Mouse (Mus musculus) CD4-positive helper T cell, adult 2 months (primary cell): ENCODE data around the gene Prickle3.
"Not testable (repeated sequence)": the region's sequence is repeated elsewhere in the genome, so short reads cannot be mapped to it uniquely, and the experiment has no call there.

Experiments
- DNase-seq: peaks from one replicate; pipeline ENCODE4 v3.0.0-alpha.2; 2012; ENCODE audit warnings: low read depth, missing footprints, low spot score

Prickle3 gene

GRCm38 (mm10) chrX:7670921-7671623 is 14.0 kb downstream of the Prickle3 start, which contains the start of gene Plp2:
Gene Plp2 (minus strand): TSS chrX:7671390.
- peak; percentile 62 for DNase-seq

GRCm38 (mm10) chrX:7672739-7673138 is 15.7 kb downstream of the Prickle3 start:
- DNase-seq, result no peak

DNA sequence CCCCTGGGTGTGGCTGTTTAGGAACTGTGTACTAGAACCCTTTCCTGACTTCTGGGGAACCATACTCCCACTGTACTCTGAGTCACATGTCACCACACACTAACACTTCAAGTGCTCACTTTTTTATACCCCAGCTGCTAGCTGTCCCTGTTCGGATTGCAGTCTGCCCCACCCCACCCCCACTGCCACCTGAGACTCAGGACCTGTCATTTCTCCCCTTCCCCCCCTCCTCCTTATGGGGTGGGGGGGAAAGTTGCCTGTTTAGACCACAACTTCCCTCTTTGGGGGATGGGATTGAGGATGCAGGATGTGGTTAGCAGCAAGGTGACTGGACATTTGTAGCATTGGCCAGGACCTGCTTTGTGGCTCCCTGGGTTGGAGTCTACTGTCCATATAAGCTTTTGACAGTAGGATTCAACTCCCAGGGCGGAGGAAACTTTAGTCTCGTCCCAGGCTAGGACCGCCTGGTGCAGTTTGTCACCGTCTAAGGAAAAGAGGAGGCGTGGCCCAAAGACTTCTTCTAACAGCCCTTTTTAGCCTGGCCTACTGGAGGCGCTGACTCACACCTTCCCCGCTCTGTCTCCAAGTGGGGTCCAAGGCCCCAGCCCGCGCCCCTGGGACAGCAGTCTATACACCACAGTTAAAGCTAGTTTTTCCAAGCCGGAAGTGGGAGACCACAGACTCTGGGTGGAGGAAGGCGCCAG is 16.7 kb downstream of the Prickle3 start:
- peak; percentile 48 for DNase-seq

DNA sequence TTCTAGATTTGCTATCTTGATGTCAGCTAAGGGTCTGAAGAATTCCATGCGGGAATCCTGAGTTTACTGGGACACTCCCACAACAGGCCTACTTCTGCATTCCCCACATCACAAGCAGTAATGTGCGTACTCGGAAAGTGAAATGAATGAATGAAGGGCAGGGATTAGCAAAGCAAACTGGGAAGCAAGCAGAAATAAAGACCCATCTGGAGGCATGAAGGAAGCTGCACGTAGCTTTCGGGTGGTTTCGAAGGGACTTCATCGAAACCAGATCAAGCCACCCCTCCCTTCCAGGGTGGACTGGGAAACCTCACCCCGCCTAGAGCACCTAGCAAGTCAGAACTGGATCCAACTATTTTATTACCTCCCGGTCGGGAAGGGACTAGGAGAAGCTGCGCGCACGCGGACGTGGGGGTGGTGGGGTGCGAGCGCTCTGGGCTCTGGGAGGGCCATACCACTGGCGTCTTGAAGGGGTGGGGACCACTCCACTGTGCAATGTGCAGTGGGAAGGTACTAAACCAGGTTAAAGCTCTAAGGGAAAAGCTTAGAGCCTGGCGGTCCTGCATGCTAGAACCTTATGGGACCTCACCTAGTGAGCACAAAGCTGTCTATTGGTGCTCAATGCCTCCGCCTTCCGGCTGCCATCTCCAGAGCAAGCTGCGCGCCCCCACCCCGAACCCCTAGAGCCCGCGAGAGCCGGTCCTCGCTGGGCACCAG is 17.4 kb downstream of the Prickle3 start:
- DNase-seq, result peak; percentile 30

DNA sequence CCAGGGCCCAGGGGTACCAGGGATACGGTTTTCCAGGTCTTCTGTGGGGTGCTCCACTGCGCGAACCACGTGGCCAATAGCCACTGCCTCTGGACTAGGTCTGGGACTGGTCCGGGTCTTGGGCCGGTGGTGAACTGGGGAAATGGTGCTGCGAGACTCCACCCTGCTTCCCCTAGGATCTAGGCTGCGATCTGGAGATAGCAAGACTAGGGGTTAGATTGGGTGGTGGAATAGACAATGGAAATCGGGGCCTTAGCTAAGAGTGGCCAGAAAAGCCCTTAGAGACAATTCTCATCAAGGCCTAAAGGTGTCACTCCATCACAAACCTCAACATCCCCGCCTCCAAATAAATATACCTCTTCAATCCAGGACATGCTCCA is 17.9 kb downstream of the Prickle3 start:
- no peak for DNase-seq

DNA sequence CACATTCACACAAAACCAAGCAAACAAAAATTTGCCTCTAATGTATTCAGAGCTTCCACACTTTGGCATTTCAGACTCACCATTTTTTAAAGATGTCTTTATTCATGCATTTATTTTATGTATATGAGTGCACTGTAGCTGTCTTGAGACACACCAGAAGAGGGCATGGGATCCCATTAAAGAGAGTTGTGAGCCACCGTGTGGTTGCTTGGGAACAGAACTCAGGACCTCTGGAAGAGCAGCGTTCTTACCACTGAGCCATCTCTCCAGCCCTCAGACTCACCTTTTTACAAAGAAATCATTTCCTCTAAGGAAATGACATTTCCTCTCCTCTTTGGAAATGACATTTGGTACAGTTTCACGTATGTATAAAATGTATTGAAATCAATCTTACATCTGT is 21.9 kb downstream of the Prickle3 start:
- DNase-seq, result no peak

DNA sequence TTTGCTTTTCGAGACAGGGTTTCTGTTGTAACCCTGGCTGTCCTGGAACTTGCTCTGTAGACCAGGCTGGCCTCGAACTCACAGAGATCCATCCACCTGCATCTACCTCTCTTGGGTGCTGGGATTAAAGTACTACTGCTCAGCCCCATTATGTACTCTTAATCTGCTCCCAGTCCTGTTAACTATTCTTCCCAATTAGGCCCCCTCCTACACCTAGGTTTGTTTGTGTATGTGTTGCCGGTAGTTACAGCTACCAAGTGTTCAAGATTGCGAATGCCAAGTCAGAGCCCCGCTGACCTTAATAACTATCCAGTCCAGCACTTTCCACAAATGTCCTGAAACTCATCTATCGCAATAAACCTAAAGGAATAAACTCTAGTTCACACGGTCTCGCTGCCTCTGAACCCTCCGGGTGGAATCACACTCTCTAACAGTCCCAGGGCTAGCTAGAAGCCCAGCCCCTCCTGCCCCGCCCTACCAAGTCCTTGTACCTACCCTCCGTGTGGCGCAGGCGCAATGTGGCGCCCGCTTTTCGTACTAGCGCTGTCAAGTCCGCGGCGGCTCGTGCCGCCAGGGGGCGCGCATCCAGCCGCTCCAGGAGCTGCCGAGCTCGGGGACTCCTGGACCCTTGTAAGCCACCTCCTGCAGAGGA is 22.5 kb downstream of the Prickle3 start:
- peak; percentile 92 for DNase-seq

GRCm38 (mm10) chrX:7680057-7680412 is 23.0 kb downstream of the Prickle3 start:
- DNase-seq, result no peak

DNA sequence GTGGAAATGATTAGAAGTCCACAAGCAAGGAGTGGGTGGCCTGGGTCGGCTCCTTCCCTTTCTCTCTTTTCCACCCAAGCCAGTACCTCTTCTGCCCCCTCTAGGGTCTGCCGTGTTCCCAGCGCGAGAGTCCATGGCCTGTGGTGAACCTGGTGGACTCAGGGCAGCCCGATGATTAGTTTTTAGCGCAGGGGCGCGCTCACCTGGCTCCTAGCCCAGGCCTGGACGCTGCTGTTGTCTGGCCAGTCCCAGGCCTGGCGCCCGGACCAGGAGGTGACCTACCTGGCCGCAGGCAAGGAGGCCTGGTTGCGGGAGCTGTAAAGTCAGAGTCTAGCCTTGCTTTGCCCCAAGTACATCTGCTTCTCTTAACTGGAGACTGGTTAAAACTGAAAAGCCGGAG is 23.8 kb downstream of the Prickle3 start, which contains the start of gene Magix:
Magix (minus strand) TSS at position 388 of the 400 bp plus-strand sequence.
- DNase-seq, result no peak

DNA sequence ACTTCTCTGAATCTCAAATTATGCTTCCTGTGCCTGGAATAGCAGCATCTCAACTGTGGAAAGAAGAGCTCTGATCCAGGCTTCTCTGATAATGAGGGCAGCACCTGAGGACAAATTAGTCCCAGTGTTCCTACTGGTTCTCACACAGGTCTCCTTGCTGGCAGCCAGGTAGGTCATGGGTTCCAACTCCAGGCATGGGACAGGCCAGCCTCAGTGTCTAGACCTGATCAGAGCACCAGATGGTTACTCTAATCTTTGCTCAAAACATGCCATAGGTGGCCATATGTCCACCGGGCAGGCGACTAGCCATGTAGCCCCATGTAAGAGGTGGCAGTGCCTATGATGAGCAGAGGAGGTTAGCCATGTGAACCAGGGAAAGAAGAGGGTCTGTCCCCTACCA is 31.3 kb downstream of the Prickle3 start:
- DNase-seq, result no peak

- DNase-seq, result no peak
These were observed 33.4 kb downstream of the Prickle3 start for GRCm38 (mm10) chrX:7690486-7690885.

DNA sequence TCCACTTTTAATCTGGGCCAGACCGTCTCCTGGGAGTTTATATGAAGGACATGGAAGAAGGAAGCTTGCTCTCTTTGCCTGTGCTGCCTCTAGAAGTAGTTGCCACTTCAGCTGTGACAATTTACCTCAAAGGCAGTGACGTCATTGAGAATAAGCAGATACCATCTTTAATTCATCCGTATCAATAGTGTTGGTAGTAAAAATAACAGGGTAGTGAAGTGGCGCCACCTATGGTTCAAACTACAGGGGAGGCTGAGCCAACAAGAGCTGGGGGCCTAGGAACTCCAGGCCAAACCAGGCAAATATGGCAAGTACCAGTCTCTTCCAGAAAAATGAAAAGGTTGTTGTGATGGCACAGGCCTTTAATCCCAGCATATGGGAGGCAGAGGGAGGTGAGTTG is 35.8 kb downstream of the Prickle3 start:
- peak; percentile 81 for DNase-seq

GRCm38 (mm10) chrX:7696520-7696919 is 39.5 kb downstream of the Prickle3 start:
- DNase-seq, result no peak

- peak; percentile 93 for DNase-seq
These were observed 39.9 kb downstream of the Prickle3 start, which contains the start of gene Gpkow for GRCm38 (mm10) chrX:7696954-7697381. Gene Gpkow (plus strand): TSS chrX:7697131.

DNA sequence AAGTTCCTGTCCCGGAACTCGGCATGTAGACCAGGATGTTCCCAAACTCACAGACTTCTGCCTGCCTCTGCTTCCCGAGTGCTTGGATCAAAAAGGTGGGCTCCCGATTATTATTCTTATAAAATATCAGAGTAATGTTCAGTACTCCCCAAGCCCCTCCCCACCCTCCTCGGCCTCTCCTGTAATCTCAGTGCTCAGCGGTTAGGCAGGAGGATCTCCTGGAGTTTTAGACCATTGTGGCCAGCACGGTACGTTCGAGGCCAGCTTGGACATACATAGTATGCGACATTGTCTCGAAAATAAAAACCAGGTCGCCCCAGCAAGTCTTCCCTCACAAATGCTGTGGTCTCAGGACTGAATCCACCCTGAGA is 56.7 kb downstream of the Prickle3 start:
- DNase-seq, result not testable (repeated sequence)

DNA sequence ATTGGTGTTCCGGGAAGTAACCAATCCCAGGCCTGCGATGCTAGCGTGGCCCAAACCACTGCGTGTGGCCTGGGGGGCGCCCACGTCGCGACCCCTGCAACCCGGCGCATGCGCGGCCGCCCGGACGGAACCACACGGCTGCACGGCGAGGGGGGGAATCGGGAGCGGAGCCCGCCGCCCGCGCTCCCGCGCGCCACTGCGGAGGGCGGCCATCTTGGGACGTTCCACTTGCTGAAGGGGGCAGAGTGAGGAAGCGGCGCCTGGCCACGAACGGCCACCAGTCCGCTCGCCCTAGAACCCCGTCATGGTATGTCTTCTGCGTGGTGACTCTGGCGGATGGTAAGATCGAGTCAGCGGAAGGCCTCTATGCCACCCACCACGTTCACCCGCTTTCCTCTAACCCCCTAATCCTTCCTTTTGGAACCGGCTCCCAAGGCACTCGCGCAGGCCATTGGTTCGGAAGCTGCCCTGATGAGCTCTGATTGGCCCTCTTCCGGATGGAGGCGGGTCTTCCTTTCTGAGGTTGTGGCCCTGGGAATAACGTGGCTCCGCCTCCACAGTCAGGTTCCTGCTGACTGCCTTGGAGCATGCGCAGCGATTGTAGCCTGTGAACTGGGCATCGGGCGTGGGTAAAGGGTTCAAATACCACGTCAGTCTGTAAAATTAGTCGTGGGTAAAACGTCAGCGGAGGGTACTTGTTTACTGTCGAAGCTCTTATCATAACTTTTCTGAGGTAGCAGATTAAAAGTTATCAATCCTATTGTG is 57.3 kb downstream of the Prickle3 start, which contains the start of gene Wdr45:
Wdr45 (plus strand) TSS at position 199 of the 765 bp plus-strand sequence.
- DNase-seq, result peak; percentile 95

DNA sequence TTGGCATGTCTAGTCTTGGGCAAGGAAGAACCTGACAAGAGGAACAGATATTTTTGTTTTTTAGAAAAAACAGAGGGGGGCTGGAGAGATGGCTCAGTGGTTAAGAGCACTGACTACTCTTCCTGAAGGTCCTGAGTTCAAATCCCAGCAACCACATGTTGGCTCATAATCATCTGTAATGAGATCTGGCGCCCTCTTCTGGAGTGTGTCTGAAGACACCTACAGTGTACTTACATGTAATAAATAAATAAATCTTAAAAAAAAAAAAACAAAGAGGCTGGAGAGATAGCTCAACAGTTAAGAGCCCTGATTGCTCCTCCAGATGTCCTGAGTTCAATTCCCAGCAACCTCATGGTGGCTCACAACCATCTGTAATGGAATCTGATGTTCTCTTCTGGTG is 59.0 kb downstream of the Prickle3 start:
- peak; percentile 34 for DNase-seq
